Mouse (Mus musculus) MEL (cell line): Measurements from ENCODE around the gene Gm1673.

Experiments
- BHLHE40 ChIP-seq: IDR thresholded peaks from 2 replicates; pipeline ENCODE4 v1.6.1; 2012; ENCODE audit warnings: low read depth, mild to moderate bottlenecking, inconsistent platforms, low read length, improper control_type of control experiment, borderline replicate concordance
- CTCF ChIP-seq, 3 experiments: IDR thresholded peaks in 2 of 3; conservative IDR thresholded peaks in 1 of 3; 2 replicates each; pipeline ENCODE4 v1.5.1; 2011 to 2012; ENCODE audit warnings: low read length in 3 of 3, low read depth in 2 of 3, mild to moderate bottlenecking in 2 of 3, improper control_type of control experiment in 1 of 3, inconsistent platforms in 1 of 3, mixed read lengths in 1 of 3, moderate library complexity in 1 of 3; ENCODE audit not compliant: control insufficient read depth in 1 of 3, insufficient read depth in 1 of 3, poor library complexity in 1 of 3, severe bottlenecking in 1 of 3
- ELF1 ChIP-seq: IDR thresholded peaks from 2 replicates; pipeline ENCODE4 v1.6.1; 2014; ENCODE audit warnings: low read depth, mild to moderate bottlenecking, inconsistent platforms, low read length, improper control_type of control experiment, moderate library complexity
- EP300 ChIP-seq, 2 experiments: IDR thresholded peaks; 2 replicates each; pipeline ENCODE4 v1.6.1; 2011; ENCODE audit warnings: improper control_type of control experiment in 2 of 2, low read length in 2 of 2, low read depth in 1 of 2, mild to moderate bottlenecking in 1 of 2
- HCFC1 ChIP-seq: IDR thresholded peaks from 2 replicates; pipeline ENCODE4 v1.6.1; 2012; ENCODE audit warnings: low read depth, mild to moderate bottlenecking, inconsistent platforms, low read length, improper control_type of control experiment, moderate library complexity
- KAT2A ChIP-seq: conservative IDR thresholded peaks from 2 replicates; pipeline ENCODE4 v1.6.1; 2012; ENCODE audit warnings: low read depth, low read length, improper control_type of control experiment, inconsistent platforms
- MXI1 ChIP-seq: IDR thresholded peaks from 2 replicates; pipeline ENCODE4 v1.6.1; 2011; ENCODE audit warnings: mild to moderate bottlenecking, low read depth, low read length, improper control_type of control experiment
- MYC ChIP-seq: IDR thresholded peaks from 2 replicates; pipeline ENCODE4 v1.6.1; 2011; ENCODE audit warnings: low read depth, mild to moderate bottlenecking, low read length, improper control_type of control experiment, moderate library complexity
- NELFE ChIP-seq: IDR thresholded peaks from 2 replicates; pipeline ENCODE4 v1.6.1; 2011; ENCODE audit warnings: low read depth, low read length, improper control_type of control experiment
- POLR2A ChIP-seq, 2 experiments: IDR thresholded peaks; 2 replicates each; pipeline ENCODE4 v1.6.1; 2011 to 2012; ENCODE audit warnings: low read length in 2 of 2, mild to moderate bottlenecking in 2 of 2, control low read depth in 1 of 2, improper control_type of control experiment in 1 of 2, low read depth in 1 of 2, moderate library complexity in 1 of 2; ENCODE audit not compliant: control insufficient read depth in 1 of 2, insufficient read depth in 1 of 2, poor library complexity in 1 of 2
- POLR2AphosphoS2 ChIP-seq: IDR thresholded peaks from 2 replicates; pipeline ENCODE4 v1.6.1; 2011; ENCODE audit warnings: low read length, improper control_type of control experiment
- RAD21 ChIP-seq: IDR thresholded peaks from 2 replicates; pipeline ENCODE4 v1.6.1; 2011; ENCODE audit warnings: mild to moderate bottlenecking, low read depth, low read length, improper control_type of control experiment
- ZKSCAN1 ChIP-seq: IDR thresholded peaks from 2 replicates; pipeline ENCODE4 v1.6.1; 2012; ENCODE audit warnings: low read depth, mild to moderate bottlenecking, inconsistent platforms, low read length, improper control_type of control experiment, moderate library complexity
- ZNF384 ChIP-seq: IDR thresholded peaks from 2 replicates; pipeline ENCODE4 v1.6.1; 2012; ENCODE audit warnings: low read depth, mild to moderate bottlenecking, inconsistent platforms, low read length, improper control_type of control experiment

DNA sequence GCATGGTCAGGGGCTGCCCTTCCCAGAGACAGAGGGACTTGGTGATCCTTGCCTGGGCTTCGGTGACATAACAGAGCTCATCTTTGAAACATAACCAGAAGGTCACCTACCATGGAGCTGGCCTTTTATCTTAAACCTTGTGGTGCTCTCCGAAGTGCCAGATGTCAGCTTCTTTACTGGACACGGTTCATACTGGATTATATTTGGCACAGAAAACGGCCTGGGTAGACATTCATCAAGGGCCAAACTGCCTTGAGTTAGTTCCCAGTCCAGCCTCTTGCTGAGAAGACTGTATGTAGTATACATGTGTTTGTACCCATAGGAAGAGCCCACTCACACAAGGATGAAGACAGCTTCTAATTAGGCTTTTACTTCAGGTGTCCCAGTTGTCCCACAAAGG lies 23.6 kb downstream of the Gm1673 start:
- no peak for TF ChIP-seq ZNF384
- TF ChIP-seq MXI1 = no peak
- no peak for TF ChIP-seq EP300 (IDR thresholded peaks at IDR 0.05; ENCODE audit: low read depth in 1 of 2, low read length in 2 of 2)
- TF ChIP-seq RAD21 = no peak
- no peak for TF ChIP-seq POLR2A (IDR thresholded peaks at IDR 0.05; ENCODE audit: control insufficient read depth in 1 of 2, insufficient read depth in 1 of 2, low read depth in 1 of 2, low read length in 2 of 2, poor library complexity in 1 of 2)
- TF ChIP-seq BHLHE40 = no peak
- no peak for TF ChIP-seq CTCF (IDR thresholded peaks at IDR 0.05 in 2 of 3, conservative IDR thresholded peaks at IDR 0.05 in 1 of 3; ENCODE audit: control insufficient read depth in 1 of 3, insufficient read depth in 1 of 3, low read depth in 2 of 3, low read length in 3 of 3, poor library complexity in 1 of 3, severe bottlenecking in 1 of 3)
- TF ChIP-seq KAT2A = no peak
- no peak for TF ChIP-seq NELFE
- no peak for TF ChIP-seq MYC
- no peak for TF ChIP-seq HCFC1
- TF ChIP-seq POLR2AphosphoS2 = no peak
- no peak for TF ChIP-seq ZKSCAN1
- no peak for TF ChIP-seq ELF1
